29 mouse cellular contexts compared by ENCODE assay signal in the genomic region with DNA sequence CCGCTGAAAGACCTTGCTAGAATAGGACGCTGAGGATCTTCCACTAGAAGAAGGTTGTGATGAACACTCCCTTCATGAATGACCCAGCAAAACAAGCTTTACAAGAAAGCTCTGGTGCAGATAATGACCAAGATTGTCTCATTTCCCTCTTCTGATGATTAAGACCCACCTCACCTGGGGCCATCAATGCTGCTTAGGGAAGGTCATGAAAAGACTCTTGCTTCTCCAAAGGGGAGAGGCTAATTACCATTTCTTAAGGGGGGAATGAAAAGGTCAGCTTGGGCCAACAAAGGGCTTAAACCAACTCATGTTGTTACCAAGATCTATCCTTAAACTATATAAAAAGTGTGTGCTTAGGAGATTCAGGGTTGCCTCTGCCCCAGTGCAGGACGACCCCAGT.
"Had no signal": no experiment of that assay in that cellular context is flagged by ENCODE, and none has a peak within 500 bp of the region (broad histone marks: within the 10 kb centered on the region; RNA-seq: fewer than 3 reads in every experiment).

No protein-coding gene starts in this region.

- H3K27ac ChIP-seq: heart, embryonic 13.5 days; heart, embryonic 15.5 days; hindbrain, embryonic 10.5 days; hindbrain, embryonic 12.5 days; hindbrain, embryonic 13.5 days; hindbrain, embryonic 14.5 days; hindbrain, embryonic 15.5 days; hindbrain, postnatal 0 days; intestine, embryonic 15.5 days; kidney, embryonic 15.5 days; kidney, postnatal 0 days; layer of hippocampus, adult 2 months; left cerebral cortex, adult 2 months had no signal

- H3K9me3 ChIP-seq: heart, embryonic 12.5 days; heart, embryonic 13.5 days; heart, embryonic 15.5 days; hindbrain, embryonic 10.5 days; hindbrain, embryonic 12.5 days; hindbrain, embryonic 13.5 days; hindbrain, embryonic 15.5 days; intestine, embryonic 15.5 days; kidney, embryonic 15.5 days had no signal

- H3K4me1 ChIP-seq: heart, embryonic 12.5 days; heart, embryonic 13.5 days; heart, embryonic 15.5 days; hindbrain, embryonic 10.5 days; hindbrain, embryonic 12.5 days; hindbrain, embryonic 13.5 days; hindbrain, embryonic 15.5 days; intestine, embryonic 15.5 days; kidney, embryonic 15.5 days had no signal

- H3K27me3 ChIP-seq: heart, embryonic 12.5 days; heart, embryonic 13.5 days; heart, embryonic 15.5 days; hindbrain, embryonic 12.5 days; hindbrain, embryonic 13.5 days; hindbrain, embryonic 15.5 days; intestine, embryonic 15.5 days; kidney, embryonic 15.5 days had no signal

- DNase-seq: heart, postnatal 14 days; heart, postnatal 36 days; heart, postnatal 4 days; kidney, adult 11 months; kidney, adult 18-20 months; kidney, adult 2 months; kidney, adult 8-10 months; kidney, adult 9 months; kidney, postnatal 10 days; kidney, postnatal 14 days; kidney, postnatal 25 days; kidney, postnatal 36 days; kidney, postnatal 4 days; layer of hippocampus, adult 9-11 months; layer of hippocampus, postnatal 36 days had no signal

- H3K36me3 ChIP-seq: heart, embryonic 12.5 days; heart, embryonic 13.5 days; heart, embryonic 15.5 days; hindbrain, embryonic 10.5 days; hindbrain, embryonic 12.5 days; hindbrain, embryonic 13.5 days; hindbrain, embryonic 15.5 days; intestine, embryonic 15.5 days; kidney, embryonic 15.5 days had no signal

- H3K4me3 ChIP-seq: heart, embryonic 12.5 days; heart, embryonic 13.5 days; heart, embryonic 15.5 days; hindbrain, embryonic 10.5 days; hindbrain, embryonic 12.5 days; hindbrain, embryonic 13.5 days; hindbrain, embryonic 15.5 days; intestine, embryonic 15.5 days; kidney, embryonic 15.5 days; layer of hippocampus, adult 2 months; left cerebral cortex, adult 2 months had no signal
